Mouse (Mus musculus) small intestine, adult 2 months (tissue): ENCODE data around the gene Gm28308. TPM values are rescaled to one million over a fixed set of nuclear protein-coding genes. Genes with fewer than 3 reads are reported as not detected.
A peak's percentile ranks its signal among the peaks of the same experiment; 100 is the strongest.

Experiments
- H3K27ac ChIP-seq: fragments of 200-500 bp; 2 replicates; pipeline ENCODE4 v1.5.1; 2012; ENCODE audit warnings: low read depth, low read length, control low read depth, inconsistent platforms; ENCODE audit not compliant: insufficient read depth
- H3K27me3 ChIP-seq: fragments of 200-500 bp; 2 replicates; pipeline ENCODE4 v1.6.1; 2012; ENCODE audit warnings: mild to moderate bottlenecking, moderate library complexity, low read length, inconsistent platforms; ENCODE audit not compliant: control insufficient read depth, insufficient read depth
- H3K36me3 ChIP-seq: fragments of 200-500 bp; 2 replicates; pipeline ENCODE4 v1.6.1; 2012; ENCODE audit warnings: mild to moderate bottlenecking, low read length, control low read depth, inconsistent platforms; ENCODE audit not compliant: control insufficient read depth, insufficient read depth
- H3K4me1 ChIP-seq: fragments of 200-500 bp; 2 replicates; pipeline ENCODE4 v1.6.1; 2012; ENCODE audit warnings: low read length, inconsistent platforms, mixed read lengths; ENCODE audit not compliant: control insufficient read depth, insufficient read depth, insufficient read length
- H3K4me3 ChIP-seq: fragments of 200-500 bp; 2 replicates; pipeline ENCODE4 v1.5.1; 2012; ENCODE audit warnings: low read depth, mild to moderate bottlenecking, control low read depth, inconsistent platforms, low read length, moderate library complexity
- CTCF ChIP-seq: fragments of 200-500 bp; IDR thresholded peaks from 2 replicates; pipeline ENCODE4 v1.5.1; 2012; ENCODE audit warnings: low read depth, mild to moderate bottlenecking, control low read depth, inconsistent platforms, low read length, moderate library complexity, mixed read lengths; ENCODE audit not compliant: insufficient replicate concordance, insufficient read length; ENCODE audit errors: extremely low read depth
- POLR2A ChIP-seq: fragments of 200-500 bp; IDR thresholded peaks from 2 replicates; pipeline ENCODE4 v1.6.1; 2012; ENCODE audit warnings: low read depth, mild to moderate bottlenecking, control low read depth, inconsistent platforms, low read length, moderate library complexity
- WGBS: fragments of 180-500 bp; shearing (Covaris S2); methylation state at CpG from one replicate; pipeline ENCODE4 v1.1.7; 2018; 5-methylcytosine and 5-hydroxymethylcytosine counted together
- polyA plus RNA-seq: library from polyadenylated mRNA; depleted of rRNA; stranded (reverse); fragments of >200 nt; gene quantifications from 2 replicates; pipeline ENCODE4 v1.2.3, GENCODE M21; 2012

The Gm28308 gene
- polyA plus RNA-seq, 1 experiment = 0.58 TPM

- Histone ChIP-seq H3K27ac (no peak overlapping the region), H3K27me3 (peaks cover 87% of the 10 kb centered on the region), H3K36me3 (no peaks in the 10 kb centered on the region), H3K4me3 (0 out of 2 replicates have a peak overlapping the region, but pooled peaks have one; percentile 12), H3K4me1 (peaks cover 11% of the 10 kb centered on the region)
- 11% methylated on average over 30 of the region's 30 CpGs for WGBS
- no peak for TF ChIP-seq CTCF
- no peak for TF ChIP-seq POLR2A
These were observed 2.8 kb upstream of the Gm28308 start for GRCm38 (mm10) chr6:52215771-52216535.

- H3K27ac ChIP-seq = no peak overlapping the region
- 35% methylated on average over 3 of the region's 3 CpGs for WGBS
- TF ChIP-seq POLR2A = no peak
- no peak for TF ChIP-seq CTCF
These were observed 1.9 kb upstream of the Gm28308 start for GRCm38 (mm10) chr6:52215070-52215469.

GRCm38 (mm10) chr6:52214271-52214670 is 1.1 kb upstream of the Gm28308 start:
- 39% methylated on average over 5 of the region's 5 CpGs for WGBS
- Histone ChIP-seq H3K4me1 (peaks cover 11% of the 10 kb centered on the region), H3K4me3 (no peak overlapping the region), H3K27ac (no peak overlapping the region), H3K36me3 (no peaks in the 10 kb centered on the region), H3K27me3 (peaks cover 85% of the 10 kb centered on the region)
- TF ChIP-seq POLR2A (no peak), CTCF (no peak)

More at GRCm38 (mm10) chr6:52215070-52215469, 1.9 kb upstream of the Gm28308 start:
- Histone ChIP-seq H3K4me1 (peaks cover 11% of the 10 kb centered on the region), H3K36me3 (no peaks in the 10 kb centered on the region), H3K27me3 (peaks cover 84% of the 10 kb centered on the region), H3K4me3 (no peak overlapping the region)

GRCm38 (mm10) chr6:52212556-52213118 is 502 bp downstream of the Gm28308 start:
- Histone ChIP-seq H3K27ac (peak overlapping the region; percentile 64), H3K4me3 (peak overlapping the region; percentile 63), H3K27me3 (peaks cover 84% of the 10 kb centered on the region), H3K36me3 (no peaks in the 10 kb centered on the region), H3K4me1 (peaks cover 11% of the 10 kb centered on the region)
- 6% methylated on average over 22 of the region's 22 CpGs for WGBS
- TF ChIP-seq CTCF = no peak
- TF ChIP-seq POLR2A = no peak

GRCm38 (mm10) chr6:52211961-52212360 is 1.2 kb downstream of the Gm28308 start:
- H3K4me3 ChIP-seq = peak overlapping the region; percentile 63
- peaks cover 79% of the 10 kb centered on the region for H3K27me3 ChIP-seq
- H3K36me3 ChIP-seq = no peaks in the 10 kb centered on the region
- 12% methylated on average over 13 of the region's 13 CpGs for WGBS
- H3K4me1 ChIP-seq = peaks cover 8% of the 10 kb centered on the region
- TF ChIP-seq POLR2A (no peak), CTCF (no peak)
- H3K27ac ChIP-seq = 0 out of 2 replicates have a peak overlapping the region, but pooled peaks have one; percentile 8

GRCm38 (mm10) chr6:52211170-52211935 is 1.8 kb downstream of the Gm28308 start:
- Histone ChIP-seq H3K27ac (0 out of 2 replicates have a peak overlapping the region, but pooled peaks have one; percentile 8), H3K4me3 (peak overlapping the region; percentile 63), H3K27me3 (peaks cover 78% of the 10 kb centered on the region), H3K4me1 (peaks cover 8% of the 10 kb centered on the region), H3K36me3 (no peaks in the 10 kb centered on the region)
- WGBS = 3% methylated on average over 37 of the region's 37 CpGs
- TF ChIP-seq CTCF (peak; percentile 73), POLR2A (peak; percentile 23; the same call in 1 of the 2 replicates)

GRCm38 (mm10) chr6:52209685-52210046 is 3.5 kb downstream of the Gm28308 start:
- Histone ChIP-seq H3K4me1 (peaks cover 8% of the 10 kb centered on the region), H3K27me3 (peaks cover 79% of the 10 kb centered on the region), H3K27ac (no peak overlapping the region), H3K36me3 (no peaks in the 10 kb centered on the region), H3K4me3 (no peak overlapping the region)
- TF ChIP-seq POLR2A (no peak), CTCF (peak; percentile 16; the same call in 1 of the 2 replicates)
- WGBS = 33% methylated on average over 12 of the region's 12 CpGs
